Mouse (Mus musculus): ENCODE results near the gene Rhbdl1. TPM values are rescaled to one million over a fixed set of nuclear protein-coding genes. Genes with fewer than 3 reads are reported as not detected.

Rhbdl1 gene
- total RNA-seq, 2 experiments from 2014 or later: 8.1 to 15.2 TPM

Other genes starting within 250 kb of the Rhbdl1 start
- gene Gng13, start 120.1 kb downstream of the Rhbdl1 start, total RNA-seq (2023): not detected
- 10 to 100 TPM in 1 of 2 experiments, 1 to 10 TPM in 1; 5.1 to 12.6 TPM for gene Chtf18, start 109.9 kb downstream of the Rhbdl1 start, total RNA-seq (2023)
- 1 to 10 TPM; 4.6 to 8.0 TPM for gene Rpusd1, start 109.6 kb downstream of the Rhbdl1 start, total RNA-seq (2023)
- under 1 TPM in 1 of 2 experiments, not detected in 1; 0.26 TPM for gene Mslnl, start 101.3 kb downstream of the Rhbdl1 start, total RNA-seq (2023)
- gene Msln, start 82.9 kb downstream of the Rhbdl1 start, total RNA-seq (2023): 1 to 10 TPM in 1 of 2 experiments, not detected in 1; 1.1 TPM
- 10 to 100 TPM; 25.4 to 27.9 TPM for gene Narfl, start 63.5 kb downstream of the Rhbdl1 start, total RNA-seq (2023)
- 10 to 100 TPM; 22.7 to 27.1 TPM for gene Haghl, start 51.6 kb downstream of the Rhbdl1 start, total RNA-seq (2023)
- not detected for gene Ccdc78, start 50.7 kb downstream of the Rhbdl1 start, total RNA-seq (2023)
- gene Fam173a, start 44.4 kb downstream of the Rhbdl1 start, total RNA-seq (2023): 10 to 100 TPM; 47.6 to 58.9 TPM
- not detected for gene AC134908.4, start 41.6 kb downstream of the Rhbdl1 start, total RNA-seq (2023)
- gene Metrn, start 40.2 kb downstream of the Rhbdl1 start, total RNA-seq (2023): 10 to 100 TPM; 24.8 to 31.6 TPM
- not detected for gene Fbxl16, start 28.2 kb downstream of the Rhbdl1 start, total RNA-seq (2023)
- 10 to 100 TPM; 25.3 to 25.7 TPM for gene Wdr24, start 13.7 kb downstream of the Rhbdl1 start, total RNA-seq (2023)
- gene Jmjd8, start 8.4 kb downstream of the Rhbdl1 start, total RNA-seq (2023): 10 to 100 TPM; 32.3 to 42.2 TPM
- gene Stub1, start 3.9 kb downstream of the Rhbdl1 start, total RNA-seq (2023): 10 to 100 TPM; 70.1 to 73.0 TPM
- 10 to 100 TPM in 1 of 2 experiments, 1 to 10 TPM in 1; 9.3 to 10.8 TPM for gene Gm20683, start 4.5 kb upstream of the Rhbdl1 start, total RNA-seq (2023)
- gene Rhot2, start 7.6 kb upstream of the Rhbdl1 start, total RNA-seq (2023): 10 to 100 TPM; 89.1 to 99.3 TPM
- gene Wdr90, start 24.2 kb upstream of the Rhbdl1 start, total RNA-seq (2023): 10 to 100 TPM; 29.0 to 41.5 TPM
- gene Mcrip2, start 31.5 kb upstream of the Rhbdl1 start, total RNA-seq (2023): 1 to 10 TPM; 2.4 to 9.4 TPM
- gene Mettl26, start 37.8 kb upstream of the Rhbdl1 start, total RNA-seq (2023): 10 to 100 TPM; 32.9 to 37.5 TPM
- gene Wfikkn1, start 43.6 kb upstream of the Rhbdl1 start, total RNA-seq (2023): 1 to 10 TPM; 9.2 to 9.6 TPM
- 10 to 100 TPM; 23.7 to 24.5 TPM for gene Rab40c, start 82.4 kb upstream of the Rhbdl1 start, total RNA-seq (2023)
- 10 to 100 TPM; 55.2 to 64.8 TPM for gene Pigq, start 107.6 kb upstream of the Rhbdl1 start, total RNA-seq (2023)
- gene Nhlrc4, start 107.7 kb upstream of the Rhbdl1 start, total RNA-seq (2023): not detected
- under 1 TPM in 1 of 2 experiments, not detected in 1; 0.30 TPM for gene A930017K11Rik, start 115.3 kb upstream of the Rhbdl1 start, total RNA-seq (2023)
- 10 to 100 TPM; 38.7 to 39.4 TPM for gene Capn15, start 148.5 kb upstream of the Rhbdl1 start, total RNA-seq (2023)
- gene Rab11fip3, start 232.3 kb upstream of the Rhbdl1 start, total RNA-seq (2023): 10 to 100 TPM; 18.3 to 22.2 TPM